Mouse (Mus musculus) limb, embryonic 14.5 days (tissue): ENCODE measurements around the gene Cs. TPM values are rescaled to one million over a fixed set of nuclear protein-coding genes. Genes with fewer than 3 reads are reported as not detected.
"Not testable (repeated sequence)": the region's sequence is repeated elsewhere in the genome, so short reads cannot be mapped to it uniquely, and the experiment has no call there.

Experiments used
- ATAC-seq: fragments of 200-750 bp; cut with Nextera tagmentation; 2 replicates; pipeline ENCODE4 v1.8.0; 2017; ENCODE audit warnings: low read depth, moderate number of reproducible peaks, moderate TSS enrichment; ENCODE audit not compliant: low FRiP score
- DNase-seq: peaks from one replicate; pipeline ENCODE4 v3.0.0-alpha.2; 2015; ENCODE audit warnings: low spot score
- H3K27ac ChIP-seq: fragments of 300-500 bp; sonication (generic); replicated peaks from 2 replicates; pipeline ENCODE4 v1.5.1; 2014; ENCODE audit warnings: low read depth, mild to moderate bottlenecking, low read length, moderate library complexity, mixed read lengths
- H3K27me3 ChIP-seq: fragments of 300-500 bp; sonication (generic); 2 replicates; pipeline ENCODE4 v1.6.1; 2014; ENCODE audit warnings: low read length, mixed read lengths; ENCODE audit not compliant: control insufficient read depth, insufficient read depth
- H3K36me3 ChIP-seq: fragments of 300-500 bp; sonication (generic); 2 replicates; pipeline ENCODE4 v1.6.1; 2014; ENCODE audit warnings: mild to moderate bottlenecking, low read length, moderate library complexity, mixed read lengths; ENCODE audit not compliant: control insufficient read depth, insufficient read depth
- H3K4me1 ChIP-seq: fragments of 300-500 bp; sonication (generic); 2 replicates; pipeline ENCODE4 v1.6.1; 2014; ENCODE audit warnings: antibody characterized with exemption, low read length, mixed read lengths; ENCODE audit not compliant: control insufficient read depth, insufficient read depth
- H3K4me2 ChIP-seq: fragments of 300-500 bp; sonication (generic); replicated peaks from 2 replicates; pipeline ENCODE4 v1.6.1; 2014; ENCODE audit warnings: low read depth, mild to moderate bottlenecking, low read length, moderate library complexity; ENCODE audit not compliant: severe bottlenecking
- H3K4me3 ChIP-seq: fragments of 300-500 bp; sonication (generic); replicated peaks from 2 replicates; pipeline ENCODE4 v1.5.1; 2014; ENCODE audit warnings: low read length
- H3K9ac ChIP-seq: fragments of 300-500 bp; sonication (generic); 2 replicates; pipeline ENCODE4 v1.6.1; 2014; ENCODE audit warnings: mild to moderate bottlenecking, low read depth, low read length, moderate library complexity; ENCODE audit not compliant: severe bottlenecking
- H3K9me3 ChIP-seq: fragments of 300-500 bp; sonication (generic); 2 replicates; pipeline ENCODE4 v1.6.1; 2016; ENCODE audit warnings: low read length; ENCODE audit not compliant: control insufficient read depth
- POLR2A ChIP-seq: fragments of 200-500 bp; IDR thresholded peaks from 2 replicates; pipeline ENCODE4 v1.8.0; 2012; ENCODE audit warnings: inconsistent platforms, mild to moderate bottlenecking, moderate library complexity, borderline replicate concordance; ENCODE audit not compliant: insufficient read depth, insufficient read length; ENCODE audit errors: extremely low read depth
- WGBS: fragments of 180-500 bp; shearing (Covaris S2); extraction: QIAGEN DNeasy Blood & Tissue Kit; methylation state at CpG from one replicate; pipeline ENCODE4 v1.1.7; 2014; 5-methylcytosine and 5-hydroxymethylcytosine counted together
- polyA plus RNA-seq, 2 experiments: library from polyadenylated mRNA; depleted of rRNA in 1 of 2; stranded (reverse) in 1 of 2; unstranded in 1 of 2; fragments of >200 nt; fragmentation: Nextera tagmentation in 1 of 2; extraction: Ambion mirVana in 1 of 2; gene quantifications; 2 replicates each; pipeline versions ENCODE4 v1.2.1 to v1.2.3; 2012 to 2014

The Cs gene
- polyA plus RNA-seq, 2 experiments, result 131 to 174 TPM

- Histone ChIP-seq H3K4me3 (peak within 1 kb of the TSS; percentile 65), H3K27me3 (no peaks in the 10 kb centered on the region), H3K4me2 (peak within 1 kb of the TSS; percentile 85), H3K36me3 (peaks cover 59% of the 10 kb centered on the region), H3K27ac (peak within 1 kb of the TSS; percentile 92), H3K9ac (peak within 1 kb of the TSS; percentile 89), H3K9me3 (no peaks in the 10 kb centered on the region), H3K4me1 (peaks cover 12% of the 10 kb centered on the region)
- DNase-seq (peak; percentile 95), ATAC-seq (peak; percentile 94)
- peak; percentile 78; the same call in 1 of the 2 replicates for TF ChIP-seq POLR2A
- WGBS, result under 1% methylated on average over 40 of the region's 40 CpGs
Measured at GRCm38 (mm10) chr10:128322141-128323108, 15.1 kb upstream of the Cs start, which contains the start of gene Cnpy2. Gene Cnpy2, plus strand, starts transcription at chr10:128322459.

GRCm38 (mm10) chr10:128323516-128323915, 14.0 kb upstream of the Cs start:
- Histone ChIP-seq H3K9ac (peak overlapping the region; percentile 89), H3K4me1 (peaks cover 12% of the 10 kb centered on the region), H3K27me3 (no peaks in the 10 kb centered on the region), H3K9me3 (no peaks in the 10 kb centered on the region), H3K4me2 (peak overlapping the region; percentile 85), H3K4me3 (peak overlapping the region; percentile 65), H3K27ac (peak overlapping the region; percentile 92; the same call in 1 of the 2 replicates), H3K36me3 (peaks cover 59% of the 10 kb centered on the region)
- DNase-seq (no peak), ATAC-seq (no peak)
- no peak for TF ChIP-seq POLR2A
- 67% methylated on average over 8 of the region's 8 CpGs for WGBS

DNA sequence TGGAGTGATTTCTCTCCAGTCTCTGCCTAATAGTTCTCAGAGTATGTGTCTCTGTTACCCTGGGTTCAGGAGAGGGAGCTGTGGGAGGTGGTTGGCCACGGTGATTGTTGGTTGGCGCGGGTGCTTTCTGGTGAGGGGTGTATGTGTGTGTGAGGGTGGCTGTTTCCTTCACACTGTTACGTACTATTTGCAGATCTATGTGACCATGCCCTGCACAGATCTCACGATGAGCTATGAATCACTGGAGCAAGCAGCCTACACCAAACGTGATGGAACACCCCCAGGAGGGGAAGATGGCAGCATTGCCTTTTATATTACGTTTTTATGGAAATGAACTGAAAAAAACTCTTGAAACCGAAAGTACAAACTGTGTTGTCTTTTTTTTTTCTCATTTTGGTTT, 10.7 kb upstream of the Cs start:
- Histone ChIP-seq H3K4me3 (no peak overlapping the region), H3K36me3 (peaks cover 38% of the 10 kb centered on the region), H3K9me3 (no peaks in the 10 kb centered on the region), H3K27ac (no peak overlapping the region), H3K27me3 (no peaks in the 10 kb centered on the region), H3K4me2 (no peak overlapping the region), H3K9ac (no peak overlapping the region), H3K4me1 (peaks cover 10% of the 10 kb centered on the region)
- WGBS, result 92% methylated on average over 8 of the region's 8 CpGs
- TF ChIP-seq POLR2A, result no peak
- ATAC-seq, result no peak
- DNase-seq, result no peak

DNA sequence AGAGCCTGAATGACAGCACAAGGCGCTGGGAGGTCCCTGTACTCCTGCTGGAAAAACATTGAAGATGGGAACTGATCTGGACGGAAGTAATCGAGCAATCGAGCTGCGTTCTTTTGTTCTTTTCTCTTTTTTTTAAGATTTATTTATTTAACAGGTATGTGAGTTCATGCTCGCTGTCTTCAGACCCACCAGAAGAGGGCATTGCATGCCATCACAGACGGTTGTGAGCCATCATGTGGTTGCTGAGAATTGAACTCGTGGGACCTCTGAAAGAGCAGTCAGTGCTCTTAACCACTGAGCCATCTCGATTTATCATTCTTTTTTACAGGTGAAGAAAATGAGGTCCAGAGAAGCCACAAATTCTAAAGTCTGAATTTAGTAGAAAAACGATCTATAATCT, 9.9 kb upstream of the Cs start:
- Histone ChIP-seq H3K36me3 (peaks cover 38% of the 10 kb centered on the region), H3K9me3 (no peaks in the 10 kb centered on the region), H3K27me3 (no peaks in the 10 kb centered on the region), H3K4me3 (no peak overlapping the region), H3K4me2 (no peak overlapping the region), H3K9ac (no peak overlapping the region), H3K27ac (no peak overlapping the region), H3K4me1 (peaks cover 10% of the 10 kb centered on the region)
- DNase-seq, result no peak
- TF ChIP-seq POLR2A, result no peak
- no peak for ATAC-seq
- WGBS, result 87% methylated on average over 10 of the region's 10 CpGs

DNA sequence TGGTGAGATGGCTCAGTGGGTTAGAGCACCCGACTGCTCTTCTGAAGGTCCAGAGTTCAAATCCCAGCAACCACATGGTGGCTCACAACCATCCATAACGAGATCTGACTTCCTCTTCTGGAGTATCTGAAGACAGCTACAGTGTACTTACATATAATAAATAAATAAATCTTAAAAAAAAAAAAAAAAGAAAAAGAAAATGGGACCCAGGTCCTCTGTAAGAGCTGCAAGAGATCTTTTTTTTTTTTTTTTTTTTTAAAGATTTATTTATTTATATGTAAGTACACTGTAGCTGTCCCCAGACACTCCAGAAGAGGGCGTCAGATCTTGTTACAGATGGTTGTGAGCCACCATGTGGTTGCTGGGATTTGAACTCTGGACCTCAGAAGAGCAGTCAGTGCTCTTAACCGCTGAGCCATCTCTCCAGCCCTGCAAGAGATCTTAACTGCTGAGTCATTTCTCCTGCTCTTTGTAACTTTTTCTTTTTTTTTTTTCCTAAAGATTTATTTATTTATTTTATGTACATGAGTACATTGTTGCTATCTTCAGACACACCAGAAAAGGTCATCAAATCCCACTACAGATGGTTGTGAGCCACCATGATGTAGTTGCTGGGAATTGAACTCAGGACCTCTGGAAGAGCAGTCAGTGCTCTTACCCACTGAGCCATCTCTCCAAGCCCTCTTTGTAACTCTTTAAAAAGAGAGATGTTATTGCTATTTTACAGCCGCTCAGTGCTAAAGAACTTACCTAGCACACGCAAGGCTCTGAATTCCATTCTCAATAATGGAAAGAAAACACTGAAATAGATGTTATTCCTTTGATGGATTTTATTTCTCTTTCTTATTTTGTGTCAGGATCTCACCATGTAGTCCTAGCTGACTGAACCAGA, 4.9 kb upstream of the Cs start:
- not testable (repeated sequence) for DNase-seq, H3K27ac ChIP-seq, H3K4me3 ChIP-seq, H3K9ac ChIP-seq, H3K27me3 ChIP-seq, H3K4me2 ChIP-seq, H3K4me1 ChIP-seq, H3K9me3 ChIP-seq, ATAC-seq
- WGBS, result 73% methylated on average over 6 of the region's 6 CpGs
- H3K36me3 ChIP-seq, result peaks cover 14% of the 10 kb centered on the region
